Mouse (Mus musculus) urinary bladder, postnatal 14 days (tissue): ENCODE measurements around the gene Dync1li1.

Experiments used
- DNase-seq: peaks from one replicate; pipeline ENCODE4 v3.0.0; 2021; ENCODE audit warnings: low spot score

Gene Dync1li1

DNA sequence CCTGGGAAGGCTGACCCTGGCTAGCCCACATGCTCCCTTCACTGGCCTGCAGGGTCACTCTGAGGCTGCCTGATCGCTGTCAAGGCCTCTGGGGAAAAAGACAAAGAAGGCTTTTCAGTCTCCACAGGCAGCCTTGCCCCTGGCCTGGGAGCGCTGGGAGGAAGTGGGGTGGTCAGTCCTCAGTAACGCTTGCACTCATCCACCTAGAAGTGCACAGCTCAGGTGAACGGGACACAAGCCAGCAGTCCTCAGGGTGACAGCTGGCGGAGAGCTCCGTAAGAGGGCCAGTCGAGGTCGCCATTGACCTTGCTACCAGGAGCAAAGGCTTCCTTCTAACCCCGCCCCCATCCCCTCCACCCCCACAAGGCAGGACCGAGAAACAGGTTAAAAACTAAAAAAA is 79.5 kb downstream of the Dync1li1 start:
- DNase-seq, result no peak

DNA sequence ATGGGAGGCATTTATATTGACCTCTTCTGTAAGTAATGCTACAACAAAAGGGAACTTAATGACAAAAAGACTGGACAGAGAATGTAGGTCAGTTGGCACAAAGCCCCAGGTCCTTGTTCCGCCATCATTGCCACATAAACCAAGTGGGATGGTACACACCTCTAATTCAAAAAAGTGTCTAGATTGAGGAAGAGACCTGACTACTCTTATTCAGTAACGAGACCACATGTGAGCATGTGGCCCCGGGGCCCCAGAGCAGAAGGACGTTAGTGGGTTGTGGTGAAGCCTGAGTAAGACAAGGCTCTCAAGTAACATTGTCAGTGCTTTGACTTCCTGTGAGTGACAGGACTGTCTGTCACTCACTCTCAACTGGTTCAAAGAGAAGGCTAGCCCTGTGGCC is 81.6 kb downstream of the Dync1li1 start:
- no peak for DNase-seq

DNA sequence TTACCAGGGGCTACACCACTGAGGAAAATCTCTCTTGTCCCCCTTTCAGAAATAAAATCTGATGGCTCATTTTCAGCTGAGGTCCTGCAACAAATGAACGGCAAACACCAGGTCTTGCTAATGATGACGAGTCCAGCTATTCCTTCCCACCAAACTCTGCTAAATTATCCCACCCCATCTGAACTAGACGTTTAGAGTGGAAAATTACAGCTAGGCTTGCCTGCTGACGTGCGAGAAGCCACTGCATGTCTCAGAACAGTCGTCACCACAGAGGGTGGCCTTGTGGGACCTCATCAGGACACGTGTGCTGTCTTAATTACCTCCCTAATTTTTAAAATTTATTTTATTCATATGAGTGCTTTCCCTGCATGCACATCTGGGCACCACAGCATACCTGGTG is 83.0 kb downstream of the Dync1li1 start:
- no peak for DNase-seq
